Mouse (Mus musculus) ovary, postnatal 10 days (tissue): ENCODE data around the gene Htt.

Experiments
- DNase-seq: peaks from one replicate; pipeline ENCODE4 v3.0.0; 2022; ENCODE audit warnings: low spot score

Htt gene

GRCm38 (mm10) chr5:34931516-34932457 is 170.2 kb downstream of the Htt start:
- no peak for DNase-seq

- no peak for DNase-seq
Observed at GRCm38 (mm10) chr5:34932458-34932806, 170.9 kb downstream of the Htt start.

- no peak for DNase-seq
Observed at GRCm38 (mm10) chr5:34933461-34933860, 171.9 kb downstream of the Htt start.

GRCm38 (mm10) chr5:34941710-34942470 is 180.3 kb downstream of the Htt start:
- DNase-seq: no peak

- no peak for DNase-seq
Observed at GRCm38 (mm10) chr5:34943428-34943827, 181.9 kb downstream of the Htt start.

GRCm38 (mm10) chr5:34948861-34949760 is 187.6 kb downstream of the Htt start, which contains the start of gene Rgs12:
Gene Rgs12 (plus strand): TSS chr5:34949445.
- DNase-seq: peak; percentile 60

GRCm38 (mm10) chr5:34949769-34950211 is 188.2 kb downstream of the Htt start:
- no peak for DNase-seq

- no peak for DNase-seq
Observed at GRCm38 (mm10) chr5:34950486-34951160, 189.1 kb downstream of the Htt start.

GRCm38 (mm10) chr5:34951161-34951834 is 189.8 kb downstream of the Htt start:
- DNase-seq: no peak

GRCm38 (mm10) chr5:34954508-34954907 is 193.0 kb downstream of the Htt start:
- no peak for DNase-seq

- no peak for DNase-seq
Observed at GRCm38 (mm10) chr5:34955630-34956029, 194.1 kb downstream of the Htt start.

- no peak for DNase-seq
Observed at GRCm38 (mm10) chr5:34956151-34956550, 194.6 kb downstream of the Htt start.

- no peak for DNase-seq
Observed at GRCm38 (mm10) chr5:34957015-34957414, 195.5 kb downstream of the Htt start.

- no peak for DNase-seq
Observed at GRCm38 (mm10) chr5:34960021-34960420, 198.5 kb downstream of the Htt start.
